Mouse (Mus musculus): Measurements from ENCODE around the gene Sbno2. TPM values are rescaled to one million over a fixed set of nuclear protein-coding genes. Genes with fewer than 3 reads are reported as not detected.
A peak's percentile ranks its signal among the peaks of the same experiment; 100 is the strongest.

The Sbno2 gene
- polyA plus RNA-seq, 1 experiment from 2014 or later: 16.2 TPM

- 58% methylated on average over 4 of the region's 4 CpGs for WGBS
- peaks cover 7% of the 10 kb centered on the region; the same call in 1 of the 2 replicates for H3K36me3 ChIP-seq
- H3K27ac ChIP-seq: no peak overlapping the region
- no peaks in the 10 kb centered on the region for H3K9me3 ChIP-seq (replicated peaks)
- H3K4me2 ChIP-seq: no peak overlapping the region
- no peaks in the 10 kb centered on the region for H3K27me3 ChIP-seq
- no peak overlapping the region for H3K9ac ChIP-seq
- H3K4me3 ChIP-seq (replicated peaks): no peak overlapping the region
- ATAC-seq (replicated peaks; ENCODE audit: low FRiP score): no peak
- H3K4me1 ChIP-seq: peaks cover 12% of the 10 kb centered on the region
These were observed 80.4 kb downstream of the Sbno2 start for GRCm38 (mm10) chr10:80025044-80025347.

GRCm38 (mm10) chr10:80024229-80025043 is 80.9 kb downstream of the Sbno2 start:
- Histone ChIP-seq H3K9me3 (replicated peaks) (no peaks in the 10 kb centered on the region), H3K9ac (no peak overlapping the region), H3K4me2 (no peak overlapping the region), H3K4me1 (peaks cover 17% of the 10 kb centered on the region), H3K27me3 (no peaks in the 10 kb centered on the region), H3K4me3 (replicated peaks) (no peak overlapping the region), H3K36me3 (peaks cover 7% of the 10 kb centered on the region; the same call in 1 of the 2 replicates), H3K27ac (no peak overlapping the region)
- WGBS: 79% methylated on average over 15 of the region's 15 CpGs
- no peak for ATAC-seq (replicated peaks; ENCODE audit: low FRiP score)

- H3K4me1 ChIP-seq: peaks cover 24% of the 10 kb centered on the region
- no peak overlapping the region for H3K4me3 ChIP-seq (replicated peaks)
- 75% methylated on average over 5 of the region's 5 CpGs for WGBS
- H3K9ac ChIP-seq: no peak overlapping the region
- H3K36me3 ChIP-seq: peaks cover 7% of the 10 kb centered on the region; the same call in 1 of the 2 replicates
- no peak for ATAC-seq (replicated peaks; ENCODE audit: low FRiP score)
- H3K9me3 ChIP-seq (replicated peaks): no peaks in the 10 kb centered on the region
- H3K27ac ChIP-seq: no peak overlapping the region
- no peaks in the 10 kb centered on the region for H3K27me3 ChIP-seq
- no peak overlapping the region for H3K4me2 ChIP-seq
These were observed 81.6 kb downstream of the Sbno2 start for GRCm38 (mm10) chr10:80023758-80024157.

DNA sequence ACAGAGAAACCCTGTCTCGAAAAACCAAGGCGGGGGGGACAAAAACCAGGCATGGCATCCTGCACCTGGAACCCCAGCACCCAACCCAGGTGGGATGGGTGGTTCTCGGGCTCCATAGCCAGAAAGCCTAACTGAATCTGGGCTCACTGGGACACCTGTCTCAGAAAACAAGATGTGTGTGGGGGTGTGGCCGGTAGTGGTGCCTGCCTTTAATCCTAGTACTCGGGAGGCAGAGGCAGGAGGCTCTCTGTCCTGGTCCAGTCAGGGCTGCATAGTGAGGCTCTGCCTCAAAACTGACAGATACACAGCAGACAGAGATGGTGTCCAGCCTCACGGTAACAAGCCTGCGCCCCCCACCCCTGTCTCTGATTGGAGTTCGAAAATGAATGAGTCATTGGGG is 82.6 kb downstream of the Sbno2 start:
- WGBS: 94% methylated on average over 8 of the region's 8 CpGs
- H3K4me3 ChIP-seq (replicated peaks): no peak overlapping the region
- no peak for ATAC-seq (replicated peaks; ENCODE audit: low FRiP score)
- peaks cover 1% of the 10 kb centered on the region; the same call in 1 of the 2 replicates for H3K27me3 ChIP-seq
- H3K36me3 ChIP-seq: peaks cover 7% of the 10 kb centered on the region; the same call in 1 of the 2 replicates
- H3K9me3 ChIP-seq (replicated peaks): no peaks in the 10 kb centered on the region
- H3K27ac ChIP-seq: no peak overlapping the region
- H3K4me1 ChIP-seq: peaks cover 28% of the 10 kb centered on the region
- no peak overlapping the region for H3K4me2 ChIP-seq
- no peak overlapping the region for H3K9ac ChIP-seq

- WGBS: 92% methylated on average over 12 of the region's 12 CpGs
- ATAC-seq (replicated peaks; ENCODE audit: low FRiP score): no peak
- H3K4me1 ChIP-seq: peaks cover 28% of the 10 kb centered on the region
- H3K9me3 ChIP-seq (replicated peaks): no peaks in the 10 kb centered on the region
- no peak overlapping the region for H3K4me3 ChIP-seq (replicated peaks)
- no peak overlapping the region for H3K4me2 ChIP-seq
- H3K27ac ChIP-seq: no peak overlapping the region
- H3K9ac ChIP-seq: no peak overlapping the region
- H3K27me3 ChIP-seq: peaks cover 4% of the 10 kb centered on the region; the same call in 1 of the 2 replicates
- H3K36me3 ChIP-seq: 0 out of 2 replicates have a peak, but pooled peaks cover 4% of the 10 kb centered on the region
These were observed 83.2 kb downstream of the Sbno2 start for GRCm38 (mm10) chr10:80022164-80022563.

GRCm38 (mm10) chr10:80021320-80021641 is 84.1 kb downstream of the Sbno2 start:
- 89% methylated on average over 13 of the region's 13 CpGs for WGBS
- no peak for ATAC-seq (replicated peaks; ENCODE audit: low FRiP score)
- Histone ChIP-seq H3K27ac (no peak overlapping the region), H3K4me2 (no peak overlapping the region), H3K27me3 (peaks cover 4% of the 10 kb centered on the region; the same call in 1 of the 2 replicates), H3K4me1 (peaks cover 28% of the 10 kb centered on the region), H3K4me3 (replicated peaks) (no peak overlapping the region), H3K9ac (no peak overlapping the region), H3K9me3 (replicated peaks) (no peaks in the 10 kb centered on the region), H3K36me3 (no peaks in the 10 kb centered on the region)

DNA sequence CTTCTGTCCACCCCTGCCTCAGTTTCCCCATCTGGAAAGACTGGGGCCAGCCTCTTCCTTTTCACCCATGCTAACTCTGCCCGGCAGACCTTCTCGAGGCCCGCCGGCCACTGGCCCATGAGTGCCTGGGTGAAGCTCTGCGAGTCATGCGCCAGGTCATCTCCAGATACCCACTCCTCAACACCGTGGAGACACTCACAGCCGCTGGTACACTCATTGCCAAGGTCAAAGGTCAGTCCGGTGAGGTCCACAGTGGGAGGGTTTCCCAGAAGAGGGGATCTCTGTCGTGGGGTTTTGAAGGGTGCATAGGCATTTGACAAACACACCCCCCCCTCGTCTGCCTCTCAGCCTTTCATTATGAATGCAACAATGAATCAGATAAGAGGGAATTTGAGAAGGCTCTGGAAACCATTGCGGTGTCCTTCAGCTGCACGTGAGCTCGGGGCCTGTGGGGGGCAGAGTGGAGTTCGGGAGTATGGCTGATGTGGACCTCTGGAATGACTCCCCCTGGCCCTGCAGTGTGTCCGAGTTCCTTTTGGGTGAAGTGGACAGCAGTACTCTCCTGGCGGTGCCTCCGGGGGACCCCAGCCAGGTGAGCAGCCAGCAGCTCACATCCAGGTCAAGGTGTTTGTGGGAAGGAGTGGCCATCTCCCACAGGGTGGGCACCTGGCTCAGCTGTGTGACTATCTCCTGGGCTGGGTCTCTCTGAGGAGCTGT is 84.6 kb downstream of the Sbno2 start:
- Histone ChIP-seq H3K9ac (no peak overlapping the region), H3K27me3 (peaks cover 8% of the 10 kb centered on the region), H3K9me3 (replicated peaks) (no peaks in the 10 kb centered on the region), H3K4me2 (peak overlapping the region; percentile 62), H3K4me1 (peaks cover 24% of the 10 kb centered on the region), H3K4me3 (replicated peaks) (peak overlapping the region; percentile 42), H3K36me3 (no peaks in the 10 kb centered on the region), H3K27ac (no peak overlapping the region)
- 82% methylated on average over 18 of the region's 18 CpGs for WGBS
- ATAC-seq (replicated peaks; ENCODE audit: low FRiP score): no peak

DNA sequence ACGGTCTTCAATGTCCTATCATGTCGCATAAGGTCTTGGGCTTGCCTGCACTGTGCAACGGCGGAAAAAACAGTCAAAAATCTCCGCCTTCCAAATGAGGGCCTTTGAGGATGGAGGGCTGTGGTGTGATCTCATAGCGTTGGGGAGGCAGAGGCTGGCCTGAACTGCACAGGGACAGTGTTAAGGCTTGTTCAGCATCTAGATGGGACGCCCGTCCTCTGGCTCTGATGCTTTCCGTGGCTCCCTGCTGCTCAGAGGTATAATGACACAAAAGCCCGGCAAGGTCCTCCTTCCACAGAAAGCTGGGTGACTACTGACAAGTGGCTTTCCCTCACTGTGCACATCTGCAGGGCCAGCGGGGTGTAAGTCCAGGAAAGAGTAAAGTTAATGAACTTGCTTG is 85.2 kb downstream of the Sbno2 start:
- Histone ChIP-seq H3K36me3 (no peaks in the 10 kb centered on the region), H3K27ac (peak overlapping the region; percentile 75), H3K4me2 (peak overlapping the region; percentile 62), H3K4me3 (replicated peaks) (peak overlapping the region; percentile 42), H3K27me3 (peaks cover 13% of the 10 kb centered on the region), H3K9ac (peak overlapping the region; percentile 33; the same call in 1 of the 2 replicates), H3K9me3 (replicated peaks) (no peaks in the 10 kb centered on the region), H3K4me1 (peaks cover 23% of the 10 kb centered on the region)
- ATAC-seq (replicated peaks; ENCODE audit: low FRiP score): no peak
- WGBS: 38% methylated on average over 11 of the region's 11 CpGs

DNA sequence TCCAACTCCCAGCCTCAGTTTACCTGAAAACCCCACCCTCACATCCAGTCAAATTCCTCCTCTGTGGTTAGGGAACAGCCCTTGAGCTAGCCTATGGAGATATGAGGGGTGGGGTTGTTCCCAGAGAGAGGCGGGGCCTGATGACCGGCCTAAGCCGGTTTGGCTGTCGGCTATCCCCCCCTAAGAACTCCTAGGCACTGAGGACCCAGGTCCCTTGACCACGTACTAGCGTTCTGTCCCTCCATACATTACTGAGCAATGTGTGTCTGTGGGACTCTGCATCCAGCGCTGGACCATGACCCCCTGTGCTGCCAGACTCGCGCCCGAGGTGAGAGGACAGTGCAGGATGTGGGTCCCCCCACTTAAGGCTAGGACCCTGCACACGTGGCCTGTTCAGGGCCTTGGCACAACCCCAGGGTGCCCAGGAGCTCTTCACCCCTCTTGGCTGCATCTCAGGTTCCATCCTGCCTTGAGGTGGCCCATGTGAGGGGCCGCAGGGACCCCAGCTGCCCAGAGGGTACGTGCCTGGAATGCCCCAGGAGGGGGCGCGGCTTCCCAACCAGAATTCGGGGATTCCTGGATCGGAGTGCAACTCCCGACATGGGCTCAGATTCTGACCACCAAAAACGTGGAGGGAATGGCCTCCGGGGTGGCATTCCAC is 85.8 kb downstream of the Sbno2 start:
- H3K4me1 ChIP-seq: peaks cover 24% of the 10 kb centered on the region
- peak; percentile 74 for ATAC-seq (replicated peaks; ENCODE audit: low FRiP score)
- peaks cover 19% of the 10 kb centered on the region for H3K27me3 ChIP-seq
- H3K27ac ChIP-seq: peak overlapping the region; percentile 77
- 13% methylated on average over 20 of the region's 20 CpGs for WGBS
- peak overlapping the region; percentile 33; the same call in 1 of the 2 replicates for H3K9ac ChIP-seq
- H3K9me3 ChIP-seq (replicated peaks): no peaks in the 10 kb centered on the region
- no peaks in the 10 kb centered on the region for H3K36me3 ChIP-seq
- H3K4me2 ChIP-seq: peak overlapping the region; percentile 62
- peak overlapping the region; percentile 42 for H3K4me3 ChIP-seq (replicated peaks)

- peaks cover 27% of the 10 kb centered on the region for H3K27me3 ChIP-seq
- peak overlapping the region; percentile 42 for H3K4me3 ChIP-seq (replicated peaks)
- 0 out of 2 replicates have a peak overlapping the region, but pooled peaks have one; percentile 33 for H3K9ac ChIP-seq
- peak; percentile 65 for ATAC-seq (replicated peaks; ENCODE audit: low FRiP score)
- peak overlapping the region; percentile 77 for H3K27ac ChIP-seq
- H3K9me3 ChIP-seq (replicated peaks): no peaks in the 10 kb centered on the region
- peaks cover 31% of the 10 kb centered on the region for H3K4me1 ChIP-seq
- WGBS: 4% methylated on average over 15 of the region's 15 CpGs
- H3K4me2 ChIP-seq: peak overlapping the region; percentile 62
- H3K36me3 ChIP-seq: no peaks in the 10 kb centered on the region
These were observed 86.6 kb downstream of the Sbno2 start for GRCm38 (mm10) chr10:80018739-80019297.

- WGBS: 84% methylated on average over 14 of the region's 14 CpGs
- H3K9ac ChIP-seq: no peak overlapping the region
- H3K27ac ChIP-seq: 0 out of 2 replicates have a peak overlapping the region, but pooled peaks have one; percentile 2
These were observed 87.6 kb downstream of the Sbno2 start for GRCm38 (mm10) chr10:80017771-80018170.

More at GRCm38 (mm10) chr10:80017771-80018170, 87.6 kb downstream of the Sbno2 start:
- Histone ChIP-seq H3K4me3 (replicated peaks) (no peak overlapping the region), H3K4me2 (no peak overlapping the region), H3K36me3 (no peaks in the 10 kb centered on the region), H3K9me3 (replicated peaks) (no peaks in the 10 kb centered on the region), H3K4me1 (peaks cover 36% of the 10 kb centered on the region), H3K27me3 (peaks cover 38% of the 10 kb centered on the region)
- ATAC-seq (replicated peaks; ENCODE audit: low FRiP score): no peak

Data from kidney, embryonic 15.5 days (tissue).